Mouse (Mus musculus): ENCODE measurements around the gene Pacsin2. TPM values are rescaled to one million over a fixed set of nuclear protein-coding genes. Genes with fewer than 3 reads are reported as not detected.

Gene Pacsin2
- polyA plus RNA-seq, 2 experiments = 41.6 to 58.4 TPM

DNA sequence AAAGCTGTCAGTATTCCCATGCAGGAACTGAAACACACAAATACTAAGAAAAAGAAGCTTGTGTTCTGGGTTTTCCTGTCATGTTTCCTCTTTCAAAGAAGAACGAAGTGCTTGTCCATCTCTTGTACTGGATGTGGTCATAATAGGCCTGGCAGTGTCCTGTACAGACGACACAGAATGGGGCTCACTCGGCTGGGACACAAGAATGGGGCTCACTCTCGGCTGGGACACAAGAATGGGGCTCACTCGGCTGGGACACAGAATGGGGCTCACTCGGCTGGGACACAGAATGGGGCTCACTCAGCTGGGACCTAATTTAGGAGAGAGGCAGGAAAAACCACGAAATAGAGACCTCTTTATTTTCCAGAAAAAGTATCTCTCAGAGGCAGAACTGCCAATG, 34.0 kb downstream of the Pacsin2 start:
- H3K9ac ChIP-seq (ENCODE audit: low read depth, low read length, severe bottlenecking) = no peak overlapping the region
- H3K9me3 ChIP-seq (ENCODE audit: control insufficient read depth, low read length) = no peaks in the 10 kb centered on the region
- no peak overlapping the region for H3K27ac ChIP-seq (replicated peaks; ENCODE audit: low read depth, low read length)
- peaks cover 32% of the 10 kb centered on the region for H3K4me1 ChIP-seq (ENCODE audit: control insufficient read depth, insufficient read depth, low read length)
- no peaks in the 10 kb centered on the region for H3K27me3 ChIP-seq (ENCODE audit: control insufficient read depth, insufficient read depth, low read length)
- no peaks in the 10 kb centered on the region for H3K36me3 ChIP-seq (ENCODE audit: control insufficient read depth, insufficient read depth, low read length)
- DNase-seq (ENCODE audit: low spot score) = no peak
- WGBS = 74% methylated on average over 7 of the region's 7 CpGs
- ATAC-seq (ENCODE audit: low FRiP score, low read depth) = no peak
- no peak overlapping the region for H3K4me3 ChIP-seq (replicated peaks; ENCODE audit: low read length)
- H3K4me2 ChIP-seq (replicated peaks; ENCODE audit: low read depth, low read length, severe bottlenecking) = no peak overlapping the region
- TF ChIP-seq POLR2A (IDR thresholded peaks at IDR 0.05; ENCODE audit: borderline replicate concordance, extremely low read depth, insufficient read depth, insufficient read length) = no peak

DNA sequence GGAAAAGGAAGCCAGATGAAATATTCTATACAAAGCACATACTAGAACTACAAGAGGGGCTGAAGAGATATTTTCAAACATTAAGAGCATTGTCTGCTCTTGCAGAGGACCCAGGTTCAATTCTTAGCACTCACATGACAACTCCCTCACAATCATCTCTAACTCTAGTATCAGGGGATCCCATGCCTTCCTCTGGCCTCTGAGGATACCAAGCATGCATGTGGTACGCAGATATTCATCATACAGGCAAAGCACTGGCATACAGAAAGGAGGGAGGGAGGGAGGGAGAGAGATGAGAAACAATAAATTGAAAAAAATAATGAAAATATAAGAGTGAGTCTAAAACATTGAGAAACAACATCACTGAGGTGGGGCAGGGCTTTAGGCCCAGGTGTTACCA, 35.8 kb downstream of the Pacsin2 start:
- Histone ChIP-seq H3K27me3 (ENCODE audit: control insufficient read depth, insufficient read depth, low read length) (no peaks in the 10 kb centered on the region), H3K4me2 (replicated peaks; ENCODE audit: low read depth, low read length, severe bottlenecking) (no peak overlapping the region), H3K4me1 (ENCODE audit: control insufficient read depth, insufficient read depth, low read length) (peaks cover 27% of the 10 kb centered on the region), H3K9me3 (ENCODE audit: control insufficient read depth, low read length) (no peaks in the 10 kb centered on the region), H3K9ac (ENCODE audit: low read depth, low read length, severe bottlenecking) (no peak overlapping the region), H3K36me3 (ENCODE audit: control insufficient read depth, insufficient read depth, low read length) (no peaks in the 10 kb centered on the region), H3K27ac (replicated peaks; ENCODE audit: low read depth, low read length) (no peak overlapping the region), H3K4me3 (replicated peaks; ENCODE audit: low read length) (no peak overlapping the region)
- 92% methylated on average over 1 of the region's 1 CpGs for WGBS
- DNase-seq (ENCODE audit: low spot score) (no peak), ATAC-seq (ENCODE audit: low FRiP score, low read depth) (no peak)
- TF ChIP-seq POLR2A (IDR thresholded peaks at IDR 0.05; ENCODE audit: borderline replicate concordance, extremely low read depth, insufficient read depth, insufficient read length) = no peak

DNA sequence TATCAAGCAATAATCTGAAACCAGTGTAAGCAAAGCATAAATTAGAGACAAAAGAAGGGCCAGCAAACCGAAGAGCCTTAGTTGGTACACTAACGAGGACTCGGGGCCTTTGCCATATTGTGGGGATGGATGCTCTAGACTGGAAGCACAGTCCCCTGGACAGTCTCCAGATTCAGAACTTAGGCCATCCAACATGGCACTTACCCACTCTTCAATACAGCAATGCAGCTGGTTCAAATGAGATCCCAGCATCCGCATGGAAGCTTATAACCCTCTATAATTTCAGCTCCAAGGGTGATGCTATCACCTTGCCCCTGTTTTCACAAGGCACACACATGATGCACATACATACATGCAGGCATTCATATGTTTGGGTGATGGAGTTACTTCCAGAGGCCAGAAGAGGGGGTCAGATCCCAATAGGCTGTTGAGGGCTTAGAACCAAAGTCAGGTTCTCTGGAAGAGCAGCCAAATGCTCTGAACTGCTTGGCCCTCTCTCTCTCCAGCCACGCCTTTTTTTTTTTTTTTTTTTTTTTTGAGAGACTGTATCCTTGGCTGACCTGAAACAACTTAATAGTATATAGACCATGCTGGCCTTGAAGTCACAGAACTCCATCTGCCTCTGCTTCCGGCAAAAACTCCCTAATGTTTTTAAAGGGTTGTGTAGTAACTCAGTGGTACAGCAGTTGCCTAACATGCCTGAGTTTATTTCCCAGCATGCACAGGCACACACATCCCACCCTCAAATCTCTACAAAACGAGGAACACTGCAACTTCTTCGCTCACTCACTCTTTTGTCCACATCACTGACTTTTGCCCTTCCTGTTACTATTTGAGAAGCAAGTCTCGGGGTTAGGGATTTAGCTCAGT, 36.9 kb downstream of the Pacsin2 start:
- H3K36me3 ChIP-seq (ENCODE audit: control insufficient read depth, insufficient read depth, low read length) = no peaks in the 10 kb centered on the region
- 77% methylated on average over 9 of the region's 9 CpGs for WGBS

DNA sequence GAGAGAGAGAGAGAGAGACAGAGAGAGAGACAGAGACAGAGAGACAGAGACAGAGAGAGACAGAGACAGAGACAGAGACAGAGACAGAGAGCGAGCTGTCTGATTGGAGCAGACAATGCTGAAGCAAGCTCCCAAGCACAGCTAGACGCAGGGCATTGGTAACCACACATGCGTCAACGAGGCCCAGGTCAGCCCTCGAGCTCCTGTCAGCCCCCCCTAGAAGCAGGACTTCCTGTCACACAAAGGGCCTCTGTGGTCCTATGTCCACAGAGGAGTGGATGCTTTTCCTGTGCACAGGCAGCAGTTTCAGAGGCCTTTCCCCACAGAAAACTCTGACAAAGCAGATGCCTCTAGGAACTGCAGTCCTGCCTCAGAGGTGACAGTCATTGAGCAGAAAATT, 38.6 kb downstream of the Pacsin2 start:
- Histone ChIP-seq H3K4me1 (ENCODE audit: control insufficient read depth, insufficient read depth, low read length) (0 out of 2 replicates have a peak, but pooled peaks cover 11% of the 10 kb centered on the region), H3K4me3 (replicated peaks; ENCODE audit: low read length) (no peak overlapping the region), H3K9me3 (ENCODE audit: control insufficient read depth, low read length) (no peaks in the 10 kb centered on the region), H3K9ac (ENCODE audit: low read depth, low read length, severe bottlenecking) (peak overlapping the region; percentile 31), H3K36me3 (ENCODE audit: control insufficient read depth, insufficient read depth, low read length) (no peaks in the 10 kb centered on the region), H3K27me3 (ENCODE audit: control insufficient read depth, insufficient read depth, low read length) (no peaks in the 10 kb centered on the region), H3K27ac (replicated peaks; ENCODE audit: low read depth, low read length) (peak overlapping the region; percentile 48; the same call in 1 of the 2 replicates), H3K4me2 (replicated peaks; ENCODE audit: low read depth, low read length, severe bottlenecking) (no peak overlapping the region)
- ATAC-seq (ENCODE audit: low FRiP score, low read depth) = no peak
- no peak for TF ChIP-seq POLR2A (IDR thresholded peaks at IDR 0.05; ENCODE audit: borderline replicate concordance, extremely low read depth, insufficient read depth, insufficient read length)
- 36% methylated on average over 5 of the region's 5 CpGs for WGBS
- DNase-seq (ENCODE audit: low spot score) = no peak

More for the DNA sequence above, 36.9 kb downstream of the Pacsin2 start:
- no peak overlapping the region for H3K4me3 ChIP-seq (replicated peaks; ENCODE audit: low read length)
- no peaks in the 10 kb centered on the region for H3K27me3 ChIP-seq (ENCODE audit: control insufficient read depth, insufficient read depth, low read length)
- TF ChIP-seq POLR2A (IDR thresholded peaks at IDR 0.05; ENCODE audit: borderline replicate concordance, extremely low read depth, insufficient read depth, insufficient read length) = no peak
- no peaks in the 10 kb centered on the region for H3K9me3 ChIP-seq (ENCODE audit: control insufficient read depth, low read length)
- no peak for DNase-seq (ENCODE audit: low spot score)
- H3K4me1 ChIP-seq (ENCODE audit: control insufficient read depth, insufficient read depth, low read length) = peaks cover 17% of the 10 kb centered on the region
- H3K27ac ChIP-seq (replicated peaks; ENCODE audit: low read depth, low read length) = no peak overlapping the region
- ATAC-seq (ENCODE audit: low FRiP score, low read depth) = no peak
- no peak overlapping the region for H3K4me2 ChIP-seq (replicated peaks; ENCODE audit: low read depth, low read length, severe bottlenecking)
- no peak overlapping the region for H3K9ac ChIP-seq (ENCODE audit: low read depth, low read length, severe bottlenecking)

DNA sequence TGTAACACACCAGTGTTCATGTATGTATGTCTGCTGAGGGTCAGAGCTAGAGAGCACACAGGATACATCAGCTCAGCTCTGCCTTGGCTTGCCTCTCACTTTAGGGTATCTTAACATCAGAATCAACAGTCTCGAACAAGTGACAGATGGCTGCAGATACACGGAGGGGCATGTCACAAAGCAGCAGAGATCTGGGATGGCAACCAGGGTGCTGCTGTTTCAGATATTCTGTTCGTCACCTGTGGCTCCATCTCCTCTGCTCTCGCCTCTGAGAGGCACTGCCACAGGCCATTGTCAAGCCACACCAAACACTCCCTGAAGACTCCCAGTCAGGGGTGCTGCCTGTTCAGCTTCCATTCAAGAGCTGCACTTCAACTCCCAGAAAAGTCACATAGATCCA, 39.1 kb downstream of the Pacsin2 start:
- ATAC-seq (ENCODE audit: low FRiP score, low read depth) = no peak
- no peak for DNase-seq (ENCODE audit: low spot score)
- TF ChIP-seq POLR2A (IDR thresholded peaks at IDR 0.05; ENCODE audit: borderline replicate concordance, extremely low read depth, insufficient read depth, insufficient read length) = no peak
- Histone ChIP-seq H3K9ac (ENCODE audit: low read depth, low read length, severe bottlenecking) (no peak overlapping the region), H3K4me1 (ENCODE audit: control insufficient read depth, insufficient read depth, low read length) (0 out of 2 replicates have a peak, but pooled peaks cover 9% of the 10 kb centered on the region), H3K36me3 (ENCODE audit: control insufficient read depth, insufficient read depth, low read length) (no peaks in the 10 kb centered on the region), H3K4me3 (replicated peaks; ENCODE audit: low read length) (no peak overlapping the region), H3K27ac (replicated peaks; ENCODE audit: low read depth, low read length) (no peak overlapping the region), H3K9me3 (ENCODE audit: control insufficient read depth, low read length) (no peaks in the 10 kb centered on the region), H3K27me3 (ENCODE audit: control insufficient read depth, insufficient read depth, low read length) (no peaks in the 10 kb centered on the region), H3K4me2 (replicated peaks; ENCODE audit: low read depth, low read length, severe bottlenecking) (no peak overlapping the region)
- WGBS = 84% methylated on average over 4 of the region's 4 CpGs
